Comparison of ENCODE assay signal across 8 mouse cellular contexts in genomic region chr9:101110013-101110412, GRCm38 (mm10). TPM values are rescaled to one million over a fixed set of nuclear protein-coding genes. Genes with fewer than 3 reads are reported as not detected.
DNase-seq lines count a peak whose midpoint lies in the region; ATAC-seq lines count a peak whose summit lies in the region.

No protein-coding gene starts in this region.

- peaks cover 16% of the 10 kb centered on the region for H3K4me1 ChIP-seq in liver, embryonic 15.5 days (replicated peaks)
- H3K4me1 ChIP-seq in liver, embryonic 11.5 days (replicated peaks; ENCODE audit: control insufficient read depth, insufficient read depth, low read length) = peaks cover 6% of the 10 kb centered on the region
- 0 out of 2 replicates have a peak, but pooled peaks cover 2% of the 10 kb centered on the region for H3K4me1 ChIP-seq in intestine, embryonic 16.5 days (ENCODE audit: control insufficient read depth, insufficient read depth, low read length)

- no peak overlapping the region for H3K27ac ChIP-seq in liver, embryonic 15.5 days (replicated peaks)
- no peak overlapping the region for H3K27ac ChIP-seq in liver, embryonic 11.5 days (ENCODE audit: low read depth, low read length)
- no peak overlapping the region for H3K27ac ChIP-seq in intestine, embryonic 16.5 days (ENCODE audit: low read length)

- DNase-seq in liver, embryonic 11.5 days (ENCODE audit: low spot score) = no peak
- DNase-seq in heart, adult 8-10 months (ENCODE audit: low spot score) = peak; percentile 43
- DNase-seq in lung, postnatal 36 days = peak; percentile 46
- no peak for DNase-seq in urinary bladder, postnatal 4 days (ENCODE audit: low spot score in 2 of 2)
- DNase-seq in spleen, adult 18-20 months = no peak
- no peak for DNase-seq in spleen, postnatal 10 days (ENCODE audit: low spot score in 2 of 2)

- 64% methylated on average over 3 of the region's 3 CpGs for WGBS in liver, embryonic 15.5 days (ENCODE audit: insufficient replicate concordance)
- WGBS in liver, embryonic 11.5 days = 72% methylated on average over 3 of the region's 3 CpGs
- WGBS in intestine, embryonic 16.5 days = 21% methylated on average over 3 of the region's 3 CpGs

- H3K27me3 ChIP-seq in liver, embryonic 15.5 days = no peaks in the 10 kb centered on the region
- no peaks in the 10 kb centered on the region for H3K27me3 ChIP-seq in liver, embryonic 11.5 days (replicated peaks; ENCODE audit: control insufficient read depth, insufficient read depth, low read length)
- H3K27me3 ChIP-seq in intestine, embryonic 16.5 days (replicated peaks; ENCODE audit: control insufficient read depth, insufficient read depth, low read length) = no peaks in the 10 kb centered on the region

- H3K4me2 ChIP-seq in liver, embryonic 15.5 days = no peak overlapping the region
- H3K4me2 ChIP-seq in liver, embryonic 11.5 days = no peak overlapping the region
- no peak overlapping the region for H3K4me2 ChIP-seq in intestine, embryonic 16.5 days (ENCODE audit: low read depth, low read length)

- H3K4me3 ChIP-seq in liver, embryonic 15.5 days (replicated peaks) = no peak overlapping the region
- H3K4me3 ChIP-seq in liver, embryonic 11.5 days (ENCODE audit: low read depth, low read length) = no peak overlapping the region
- H3K4me3 ChIP-seq in intestine, embryonic 16.5 days (ENCODE audit: low read length) = no peak overlapping the region

- no peak overlapping the region for H3K9ac ChIP-seq in liver, embryonic 15.5 days
- no peak overlapping the region for H3K9ac ChIP-seq in liver, embryonic 11.5 days (ENCODE audit: low read depth, low read length)
- H3K9ac ChIP-seq in intestine, embryonic 16.5 days (ENCODE audit: low read depth, low read length) = no peak overlapping the region

- peaks cover 19% of the 10 kb centered on the region for H3K36me3 ChIP-seq in liver, embryonic 15.5 days (replicated peaks)
- H3K36me3 ChIP-seq in liver, embryonic 11.5 days (ENCODE audit: control insufficient read depth, insufficient read depth, low read length) = 0 out of 2 replicates have a peak, but pooled peaks cover 4% of the 10 kb centered on the region
- H3K36me3 ChIP-seq in intestine, embryonic 16.5 days (ENCODE audit: control insufficient read depth, insufficient read depth, low read length) = peaks cover 3% of the 10 kb centered on the region; the same call in 1 of the 2 replicates

- ATAC-seq in liver, embryonic 15.5 days (ENCODE audit: insufficient read depth) = peak; percentile 27; the same call in 1 of the 2 replicates
- ATAC-seq in liver, embryonic 11.5 days (replicated peaks; ENCODE audit: low FRiP score) = no peak
- ATAC-seq in intestine, embryonic 16.5 days = peak; percentile 64

- H3K9me3 ChIP-seq in liver, embryonic 15.5 days (replicated peaks) = no peaks in the 10 kb centered on the region
- H3K9me3 ChIP-seq in liver, embryonic 11.5 days (ENCODE audit: control insufficient read depth, low read length) = no peaks in the 10 kb centered on the region
- no peaks in the 10 kb centered on the region for H3K9me3 ChIP-seq in intestine, embryonic 16.5 days (ENCODE audit: control insufficient read depth, low read length)

RNA-seq across cellular contexts. Expression of gene Msl2, which starts 36.1 kb away (rescaled TPM):
- 2.2 and 2.4 TPM in 2 replicates for polyA plus RNA-seq in liver, embryonic 15.5 days (2015; fragmentation: Nextera tagmentation; extraction: Ambion mirVana)
- polyA plus RNA-seq in liver, embryonic 11.5 days (2014; fragmentation: Nextera tagmentation; extraction: Ambion mirVana) = 4.7 and 4.9 TPM in 2 replicates
- 10 to 100 TPM; 30.6 to 35.1 (median 34.1) TPM for total RNA-seq in heart, adult 8-10 months (2022)
- polyA plus RNA-seq in intestine, embryonic 16.5 days (2015; fragmentation: Nextera tagmentation; extraction: Ambion mirVana) = 2.6 TPM in 2 replicates

Comparison
In these comparisons a context has a peak if more than half of its experiments do, and no peak if none do; other contexts are left out.
1. DNase-seq: peak in heart, adult 8-10 months (single experiment) and lung, postnatal 36 days (single experiment); none in liver, embryonic 11.5 days (single experiment), urinary bladder, postnatal 4 days (0 of 2), spleen, adult 18-20 months (0 of 2) and spleen, postnatal 10 days (0 of 2).